In the genomic region with DNA sequence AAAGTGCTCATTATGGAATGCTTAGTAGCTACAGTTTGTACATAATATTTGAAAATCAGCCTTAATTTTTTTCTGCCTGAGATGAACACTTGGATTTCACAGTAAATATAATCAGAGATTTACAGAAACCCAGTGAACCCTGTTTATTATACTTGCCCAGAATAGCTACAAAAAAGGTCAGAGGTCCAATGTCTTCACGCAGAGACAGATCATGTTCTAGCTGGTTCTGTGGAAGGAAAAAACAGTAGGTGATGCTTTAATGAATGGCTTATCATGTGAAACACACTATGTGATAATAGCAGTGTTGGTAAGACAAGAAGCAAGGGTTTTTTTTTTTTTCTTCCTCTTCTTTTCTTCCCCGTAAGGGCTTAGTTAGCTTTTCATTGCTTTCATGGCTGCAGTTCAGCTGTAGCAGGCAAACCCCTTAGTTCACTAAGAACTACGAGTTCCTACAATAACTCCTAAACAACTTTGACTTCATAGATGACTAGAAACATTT, we compare ENCODE assay signal across 24 mouse cellular contexts.
DNase-seq lines count a peak whose midpoint lies in the region; ATAC-seq and TF ChIP-seq lines count a peak whose summit lies in the region.
"Had no signal": no experiment of that assay in that cellular context is flagged by ENCODE, and none has a peak within 500 bp of the region (broad histone marks: within the 10 kb centered on the region; RNA-seq: fewer than 3 reads in every experiment).

No protein-coding gene starts in this region.

- no peak overlapping the region for H3K27ac ChIP-seq in forebrain, embryonic 14.5 days (ENCODE audit: low read depth, low read length)
- H3K27ac ChIP-seq in forebrain, postnatal 0 days (ENCODE audit: low read depth, low read length) = no peak overlapping the region
- no peak overlapping the region for H3K27ac ChIP-seq in MEL (ENCODE audit: control insufficient read depth, low read depth, low read length)
- H3K27ac ChIP-seq: embryonic facial prominence, embryonic 13.5 days; embryonic facial prominence, embryonic 15.5 days; forebrain, embryonic 10.5 days; forebrain, embryonic 15.5 days had no signal

- TF ChIP-seq POLR2A in MEL (IDR thresholded peaks at IDR 0.05; ENCODE audit: control insufficient read depth in 1 of 2, insufficient read depth in 1 of 2, low read depth in 1 of 2, low read length in 2 of 2, poor library complexity in 1 of 2) = no peak
- TF ChIP-seq POLR2A in brain, embryonic 14.5 days (IDR thresholded peaks at IDR 0.05; ENCODE audit: borderline replicate concordance, extremely low read depth, insufficient read depth, insufficient read length, poor library complexity, severe bottlenecking) = no peak

- no peak for TF ChIP-seq RAD21 in MEL (IDR thresholded peaks at IDR 0.05; ENCODE audit: low read depth, low read length)

- no peaks in the 10 kb centered on the region for H3K27me3 ChIP-seq in forebrain, embryonic 14.5 days (replicated peaks; ENCODE audit: control insufficient read depth, insufficient read depth, low read length)
- H3K27me3 ChIP-seq in forebrain, postnatal 0 days (ENCODE audit: insufficient read depth, low read length) = no peaks in the 10 kb centered on the region
- H3K27me3 ChIP-seq in MEL (ENCODE audit: control insufficient read depth in 1 of 2, insufficient read depth in 2 of 2, low read length in 2 of 2) = no peaks in the 10 kb centered on the region
- H3K27me3 ChIP-seq: CH12.LX; embryonic facial prominence, embryonic 13.5 days; embryonic facial prominence, embryonic 15.5 days; forebrain, embryonic 15.5 days had no signal

- H3K9ac ChIP-seq in forebrain, embryonic 14.5 days (ENCODE audit: low read length) = no peak overlapping the region
- no peak overlapping the region for H3K9ac ChIP-seq in forebrain, postnatal 0 days
- H3K9ac ChIP-seq in MEL (ENCODE audit: control insufficient read depth, low read depth, low read length, poor library complexity, severe bottlenecking) = no peak overlapping the region
- H3K9ac ChIP-seq: embryonic facial prominence, embryonic 13.5 days; embryonic facial prominence, embryonic 15.5 days; forebrain, embryonic 15.5 days had no signal

- ATAC-seq in forebrain, embryonic 14.5 days = no peak
- ATAC-seq in forebrain, postnatal 0 days = no peak
- ATAC-seq: CD4-positive, CD25-positive, alpha-beta regulatory T cell, adult 4 months; forebrain, embryonic 15.5 days had no signal

- H3K4me2 ChIP-seq in forebrain, embryonic 14.5 days (ENCODE audit: low read length) = no peak overlapping the region
- no peak overlapping the region for H3K4me2 ChIP-seq in forebrain, postnatal 0 days (ENCODE audit: low read depth)
- H3K4me2 ChIP-seq: embryonic facial prominence, embryonic 13.5 days; embryonic facial prominence, embryonic 15.5 days; forebrain, embryonic 15.5 days had no signal

- no peaks in the 10 kb centered on the region for H3K9me3 ChIP-seq in forebrain, embryonic 14.5 days (replicated peaks; ENCODE audit: control insufficient read depth, low read length)
- no peaks in the 10 kb centered on the region for H3K9me3 ChIP-seq in forebrain, postnatal 0 days (ENCODE audit: low read length)
- no peaks in the 10 kb centered on the region for H3K9me3 ChIP-seq in MEL (replicated peaks; ENCODE audit: insufficient read depth, low read length)
- H3K9me3 ChIP-seq: embryonic facial prominence, embryonic 13.5 days; embryonic facial prominence, embryonic 15.5 days; forebrain, embryonic 10.5 days; forebrain, embryonic 15.5 days; G1E had no signal

- no peak for TF ChIP-seq CTCF in forebrain, postnatal 0 days (IDR thresholded peaks at IDR 0.05; ENCODE audit: low read depth)
- no peak for TF ChIP-seq CTCF in MEL (IDR thresholded peaks at IDR 0.05 in 2 of 3, conservative IDR thresholded peaks at IDR 0.05 in 1 of 3; ENCODE audit: control insufficient read depth in 1 of 3, insufficient read depth in 1 of 3, low read depth in 2 of 3, low read length in 3 of 3, poor library complexity in 1 of 3, severe bottlenecking in 1 of 3)
- no peak for TF ChIP-seq CTCF in brain, embryonic 14.5 days (IDR thresholded peaks at IDR 0.05; ENCODE audit: borderline replicate concordance, extremely low read depth, insufficient read depth, insufficient read length)

- no peaks in the 10 kb centered on the region for H3K79me2 ChIP-seq in MEL (ENCODE audit: control insufficient read depth, insufficient read depth, low read length, poor library complexity)

- 61% methylated on average over 3 of the region's 3 CpGs for WGBS in forebrain, embryonic 14.5 days
- 53% methylated on average over 3 of the region's 3 CpGs for WGBS in forebrain, postnatal 0 days

- no peaks in the 10 kb centered on the region for H3K4me1 ChIP-seq in forebrain, embryonic 14.5 days (ENCODE audit: control insufficient read depth, insufficient read depth, low read length)
- no peaks in the 10 kb centered on the region for H3K4me1 ChIP-seq in forebrain, postnatal 0 days (ENCODE audit: insufficient read depth)
- H3K4me1 ChIP-seq in MEL (ENCODE audit: control insufficient read depth in 1 of 2, insufficient read depth in 2 of 2, low read length in 2 of 2) = peaks cover 0 to 2% of the 10 kb centered on the region in 2 experiments; a peak in 1 of 4 replicates
- H3K4me1 ChIP-seq: embryonic facial prominence, embryonic 13.5 days; embryonic facial prominence, embryonic 15.5 days; forebrain, embryonic 10.5 days; forebrain, embryonic 15.5 days had no signal

- no peaks in the 10 kb centered on the region for H3K36me3 ChIP-seq in forebrain, embryonic 14.5 days (ENCODE audit: control insufficient read depth, insufficient read depth, low read length)
- no peaks in the 10 kb centered on the region for H3K36me3 ChIP-seq in forebrain, postnatal 0 days (ENCODE audit: insufficient read depth)
- H3K36me3 ChIP-seq in MEL (ENCODE audit: control insufficient read depth in 1 of 2, insufficient read depth in 2 of 2, low read length in 2 of 2) = peaks cover 0 to 7% of the 10 kb centered on the region in 2 experiments; a peak in 2 of 4 replicates
- H3K36me3 ChIP-seq: embryonic facial prominence, embryonic 13.5 days; embryonic facial prominence, embryonic 15.5 days; forebrain, embryonic 10.5 days; forebrain, embryonic 15.5 days; G1E had no signal

- TF ChIP-seq EP300 in MEL (IDR thresholded peaks at IDR 0.05; ENCODE audit: low read depth in 1 of 2, low read length in 2 of 2) = peak; percentile 59 to 60

- peak; percentile 45 for DNase-seq in forebrain, embryonic 14.5 days (ENCODE audit: low spot score)
- no peak for DNase-seq in forebrain, postnatal 0 days
- DNase-seq in MEL (ENCODE audit: low read depth, low spot score) (peak; percentile 28), adipocyte (ENCODE audit: low spot score) (peak; percentile 57)
- DNase-seq in brain, embryonic 14.5 days (ENCODE audit: low read depth) = peak; percentile 69
- DNase-seq in heart, adult 11 months = no peak
- DNase-seq in cerebellum, adult 18-20 months = no peak
- DNase-seq: adrenal gland, adult 8-10 months; adrenal gland, postnatal 14 days; adrenal gland, postnatal 36 days; cerebellum, adult 11-12 months; cerebellum, adult 8-10 months; cerebellum, adult 9-11 months; cerebellum, postnatal 14 days; cerebellum, postnatal 36 days; embryo, embryonic 11 days had no signal

- H3K4me3 ChIP-seq in forebrain, embryonic 14.5 days (ENCODE audit: low read depth, low read length) = no peak overlapping the region
- no peak overlapping the region for H3K4me3 ChIP-seq in forebrain, postnatal 0 days (ENCODE audit: low read depth, low read length)
- no peak overlapping the region for H3K4me3 ChIP-seq in MEL (ENCODE audit: control insufficient read depth in 1 of 2, insufficient read depth in 1 of 2, low read depth in 2 of 2, low read length in 2 of 2)
- H3K4me3 ChIP-seq: embryonic facial prominence, embryonic 13.5 days; embryonic facial prominence, embryonic 15.5 days; erythroblast, embryonic 14.5 days; forebrain, embryonic 10.5 days; forebrain, embryonic 15.5 days had no signal

TF ChIP-seq in MEL, 35 proteins besides CTCF, POLR2A, EP300 and RAD21:
- TF ChIP-seq ZNF384 (IDR thresholded peaks at IDR 0.05; ENCODE audit: low read depth, low read length) (peak; percentile 94), MXI1 (IDR thresholded peaks at IDR 0.05; ENCODE audit: low read depth, low read length) (no peak), GATA1 (IDR thresholded peaks at IDR 0.05; ENCODE audit: low read depth, low read length) (peak; percentile 42; the same call in 1 of the 2 replicates), USF2 (IDR thresholded peaks at IDR 0.05; ENCODE audit: borderline replicate concordance in 1 of 2, insufficient read depth in 1 of 2, low read depth in 1 of 2, low read length in 2 of 2) (no peak), SMC3 (IDR thresholded peaks at IDR 0.05; ENCODE audit: low read depth, low read length) (peak; percentile 12; the same call in 1 of the 2 replicates), ELF1 (IDR thresholded peaks at IDR 0.05; ENCODE audit: low read depth, low read length) (no peak), POLR2AphosphoS2 (IDR thresholded peaks at IDR 0.05; ENCODE audit: low read length) (no peak), MAFK (IDR thresholded peaks at IDR 0.05; ENCODE audit: borderline replicate concordance, low read depth, low read length) (no peak), ETS1 (IDR thresholded peaks at IDR 0.05; ENCODE audit: low read depth, low read length) (0 out of 2 replicates have a peak, but pooled peaks have one; percentile 33), TCF12 (IDR thresholded peaks at IDR 0.05; ENCODE audit: low read depth, low read length) (peak; percentile 44), USF1 (IDR thresholded peaks at IDR 0.05; ENCODE audit: low read depth, low read length) (no peak), JUND (IDR thresholded peaks at IDR 0.05; ENCODE audit: low read depth, low read length) (no peak), RCOR1 (IDR thresholded peaks at IDR 0.05; ENCODE audit: low read depth, low read length) (no peak)

Comparison
In these comparisons a context has a peak if more than half of its experiments do, and no peak if none do; other contexts are left out.
1. DNase-seq: peak in forebrain, embryonic 14.5 days (single experiment), MEL (single experiment), adipocyte (single experiment) and brain, embryonic 14.5 days (single experiment); none in forebrain, postnatal 0 days (single experiment), heart, adult 11 months (single experiment) and cerebellum, adult 18-20 months (0 of 2).